Mouse (Mus musculus) E14TG2a.4 (cell line): ENCODE measurements around the gene Shank3.

Experiments used
- H3K27me3 ChIP-seq: 2 replicates; pipeline ENCODE4 v1.6.1; 2014; ENCODE audit warnings: low read length, control low read depth; ENCODE audit not compliant: insufficient read depth
- H3K36me3 ChIP-seq: 2 replicates; pipeline ENCODE4 v1.6.1; 2014; ENCODE audit warnings: low read length, control low read depth; ENCODE audit not compliant: insufficient read depth
- H3K4me1 ChIP-seq: replicated peaks from 2 replicates; pipeline ENCODE4 v1.6.1; 2014; ENCODE audit warnings: low read depth, low read length, control low read depth
- H3K4me3 ChIP-seq: replicated peaks from 2 replicates; pipeline ENCODE4 v1.5.1; 2014; ENCODE audit warnings: mild to moderate bottlenecking, low read length
- H3K9me3 ChIP-seq: 2 replicates; pipeline ENCODE4 v1.6.1; 2014; ENCODE audit warnings: low read length, control low read depth
- CTCF ChIP-seq: conservative IDR thresholded peaks from 2 replicates; pipeline ENCODE4 v1.5.1; 2014; ENCODE audit warnings: low read length
- NANOG ChIP-seq: IDR thresholded peaks from 2 replicates; pipeline ENCODE4 v1.6.1; 2014; ENCODE audit warnings: borderline replicate concordance, low read length, mixed read lengths
- POU5F1 ChIP-seq: IDR thresholded peaks from 2 replicates; pipeline ENCODE4 v1.6.1; 2014; ENCODE audit warnings: low read length, borderline replicate concordance

The Shank3 gene

GRCm38 (mm10) chr15:89550506-89550905 is 51.1 kb downstream of the Shank3 start:
- Histone ChIP-seq H3K4me3 (no peak overlapping the region), H3K27me3 (peaks cover 63% of the 10 kb centered on the region), H3K9me3 (no peaks in the 10 kb centered on the region), H3K36me3 (peaks cover 14% of the 10 kb centered on the region), H3K4me1 (peaks cover 32% of the 10 kb centered on the region)
- TF ChIP-seq POU5F1 = no peak
- no peak for TF ChIP-seq CTCF
- TF ChIP-seq NANOG = no peak

- Histone ChIP-seq H3K4me1 (peaks cover 44% of the 10 kb centered on the region), H3K4me3 (no peak overlapping the region), H3K27me3 (peaks cover 62% of the 10 kb centered on the region), H3K36me3 (peaks cover 14% of the 10 kb centered on the region), H3K9me3 (no peaks in the 10 kb centered on the region)
- TF ChIP-seq CTCF (no peak), NANOG (no peak), POU5F1 (no peak)
Observed at GRCm38 (mm10) chr15:89551733-89552132, 52.3 kb downstream of the Shank3 start.

GRCm38 (mm10) chr15:89555591-89555990 is 56.2 kb downstream of the Shank3 start:
- H3K27me3 ChIP-seq = peaks cover 55% of the 10 kb centered on the region
- no peak for TF ChIP-seq POU5F1
- no peak for TF ChIP-seq CTCF
- TF ChIP-seq NANOG = no peak
- H3K4me1 ChIP-seq = peaks cover 47% of the 10 kb centered on the region
- no peak overlapping the region for H3K4me3 ChIP-seq
- H3K9me3 ChIP-seq = no peaks in the 10 kb centered on the region
- H3K36me3 ChIP-seq = peaks cover 14% of the 10 kb centered on the region

GRCm38 (mm10) chr15:89556401-89557178 is 57.2 kb downstream of the Shank3 start:
- H3K36me3 ChIP-seq = peaks cover 9% of the 10 kb centered on the region; the same call in 1 of the 2 replicates
- H3K27me3 ChIP-seq = peaks cover 50% of the 10 kb centered on the region
- H3K4me1 ChIP-seq = peaks cover 56% of the 10 kb centered on the region
- peak overlapping the region; percentile 72 for H3K4me3 ChIP-seq
- no peaks in the 10 kb centered on the region for H3K9me3 ChIP-seq
- TF ChIP-seq NANOG (no peak), CTCF (peak; percentile 18; the same call in 1 of the 2 replicates)

DNA sequence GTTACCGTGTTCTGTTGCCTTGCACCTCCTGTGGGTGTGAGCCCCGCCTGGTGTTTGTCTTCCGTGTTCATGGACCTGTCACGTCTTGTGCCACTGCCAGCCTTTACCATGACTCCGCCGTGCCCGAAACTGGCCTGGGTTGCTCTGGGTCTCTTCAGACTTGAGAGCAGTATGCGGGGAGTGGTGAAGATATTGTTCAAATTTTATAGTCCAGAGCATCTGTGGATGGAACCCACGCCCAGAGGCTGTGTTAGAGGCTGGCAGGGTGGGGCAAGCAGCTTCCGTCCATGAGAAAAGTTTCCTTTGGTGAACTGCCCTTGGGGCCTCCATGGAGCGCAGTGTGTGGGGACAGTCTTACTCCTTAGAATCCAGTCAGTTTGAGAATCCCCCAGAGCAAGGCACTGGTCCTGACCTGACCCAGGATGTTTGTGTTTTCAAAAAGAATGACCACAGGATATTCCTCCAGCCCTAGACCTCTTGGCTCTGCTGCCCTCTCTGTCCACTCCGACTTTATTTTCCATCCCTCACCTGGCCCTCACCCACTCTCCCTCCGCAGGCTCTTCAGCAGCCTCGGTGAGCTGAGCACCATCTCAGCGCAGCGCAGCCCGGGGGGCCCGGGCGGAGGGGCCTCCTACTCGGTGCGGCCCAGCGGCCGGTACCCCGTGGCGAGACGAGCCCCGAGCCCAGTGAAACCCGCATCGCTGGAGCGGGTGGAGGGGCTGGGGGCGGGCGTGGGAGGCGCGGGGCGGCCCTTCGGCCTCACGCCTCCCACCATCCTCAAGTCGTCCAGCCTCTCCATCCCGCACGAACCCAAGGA is 58.0 kb downstream of the Shank3 start:
- TF ChIP-seq CTCF (no peak), POU5F1 (no peak), NANOG (no peak)
- peak overlapping the region; percentile 72 for H3K4me3 ChIP-seq
- peaks cover 46% of the 10 kb centered on the region for H3K27me3 ChIP-seq
- peaks cover 60% of the 10 kb centered on the region for H3K4me1 ChIP-seq
- H3K36me3 ChIP-seq = peaks cover 2% of the 10 kb centered on the region; the same call in 1 of the 2 replicates
- no peaks in the 10 kb centered on the region for H3K9me3 ChIP-seq

DNA sequence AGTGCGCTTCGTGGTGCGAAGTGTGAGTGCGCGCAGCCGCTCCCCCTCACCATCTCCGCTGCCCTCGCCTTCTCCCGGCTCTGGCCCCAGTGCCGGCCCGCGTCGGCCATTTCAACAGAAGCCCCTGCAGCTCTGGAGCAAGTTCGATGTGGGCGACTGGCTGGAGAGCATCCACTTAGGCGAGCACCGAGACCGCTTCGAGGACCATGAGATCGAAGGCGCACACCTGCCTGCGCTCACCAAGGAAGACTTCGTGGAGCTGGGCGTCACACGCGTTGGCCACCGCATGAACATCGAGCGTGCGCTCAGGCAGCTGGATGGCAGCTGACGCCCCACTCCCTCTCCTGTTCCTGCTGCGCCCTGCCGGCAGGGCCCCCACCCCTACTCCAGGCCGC is 58.6 kb downstream of the Shank3 start:
- Histone ChIP-seq H3K27me3 (peaks cover 46% of the 10 kb centered on the region), H3K9me3 (no peaks in the 10 kb centered on the region), H3K4me3 (peak overlapping the region; percentile 72), H3K4me1 (peaks cover 64% of the 10 kb centered on the region), H3K36me3 (no peaks in the 10 kb centered on the region)
- TF ChIP-seq POU5F1 (no peak), CTCF (no peak), NANOG (no peak)

DNA sequence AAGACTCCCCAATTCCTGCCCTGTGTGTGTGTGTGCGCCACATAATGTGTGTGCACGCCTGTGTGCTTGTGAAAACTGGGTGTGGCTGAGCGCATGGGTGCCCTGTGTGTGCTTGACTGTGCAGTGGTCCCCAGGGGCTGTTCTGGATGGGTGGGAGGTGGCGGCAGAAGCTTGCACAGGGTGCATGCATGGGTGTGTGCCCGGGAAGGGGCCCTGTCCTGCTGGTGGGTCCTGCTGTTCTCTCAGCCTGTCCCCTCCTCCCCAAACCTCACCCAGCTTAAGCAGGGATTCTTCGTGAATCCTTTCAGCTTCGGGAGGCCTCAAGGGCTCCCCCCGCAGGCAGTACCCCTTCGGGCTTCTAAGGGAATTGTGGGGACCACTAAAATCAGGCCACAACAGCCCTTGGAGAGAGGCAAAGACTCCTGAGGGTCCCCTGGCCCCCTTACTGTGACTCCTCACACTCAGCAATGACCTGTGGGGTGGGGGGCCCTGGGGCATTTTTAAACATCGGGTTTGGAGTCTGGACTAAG is 59.8 kb downstream of the Shank3 start:
- peak overlapping the region; percentile 72 for H3K4me3 ChIP-seq
- H3K36me3 ChIP-seq = no peaks in the 10 kb centered on the region
- TF ChIP-seq CTCF (peak; percentile 47), NANOG (no peak)
- no peaks in the 10 kb centered on the region for H3K9me3 ChIP-seq
- peaks cover 66% of the 10 kb centered on the region for H3K4me1 ChIP-seq
- peaks cover 46% of the 10 kb centered on the region for H3K27me3 ChIP-seq

DNA sequence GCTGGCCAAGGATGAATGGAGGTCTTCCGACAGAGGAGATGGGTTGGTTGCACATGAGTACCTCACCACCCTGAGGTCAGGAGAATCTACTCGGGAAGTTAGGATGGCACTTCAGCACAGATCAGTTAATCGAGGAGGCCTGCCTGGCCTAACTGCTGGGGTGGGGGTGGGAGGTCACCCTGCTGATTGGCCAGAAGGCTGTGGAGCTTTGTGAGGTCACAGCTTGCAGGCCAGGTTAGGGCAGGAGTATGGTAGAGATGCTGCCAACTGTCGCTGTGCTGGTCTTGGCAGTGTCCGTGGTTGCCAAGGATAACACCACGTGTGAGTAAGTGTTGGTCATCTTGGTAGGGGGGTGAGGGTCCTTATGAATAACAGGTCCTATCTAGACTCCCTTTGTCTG is 68.7 kb downstream of the Shank3 start, which contains the start of gene Acr:
TSS of gene Acr (plus strand) at position 213 of the 400 bp plus-strand sequence.
- Histone ChIP-seq H3K27me3 (peaks cover 36% of the 10 kb centered on the region), H3K4me1 (peaks cover 28% of the 10 kb centered on the region), H3K9me3 (no peaks in the 10 kb centered on the region), H3K4me3 (no peak within 1 kb of the TSS), H3K36me3 (no peaks in the 10 kb centered on the region)
- TF ChIP-seq CTCF = no peak
